Mouse (Mus musculus) heart, adult 2 months (tissue): ENCODE results near the gene Zdhhc13. TPM values are rescaled to one million over a fixed set of nuclear protein-coding genes. Genes with fewer than 3 reads are reported as not detected.

Experiments
- DNase-seq, 2 experiments: peaks; one replicate each; pipeline ENCODE4 v3.0.0; 2021
- H3K27ac ChIP-seq: fragments of 200-600 bp; 2 replicates; pipeline ENCODE4 v1.8.1; 2022
- H3K27me3 ChIP-seq: fragments of 200-500 bp; 2 replicates; pipeline ENCODE4 v1.6.1; 2012; ENCODE audit warnings: mild to moderate bottlenecking, low read length, inconsistent platforms, mixed read lengths; ENCODE audit not compliant: control insufficient read depth, insufficient read depth
- H3K36me3 ChIP-seq: fragments of 200-500 bp; 2 replicates; pipeline ENCODE4 v1.6.1; 2012; ENCODE audit warnings: low read length, inconsistent platforms; ENCODE audit not compliant: control insufficient read depth, insufficient read depth
- H3K4me1 ChIP-seq: fragments of 200-500 bp; 2 replicates; pipeline ENCODE4 v1.6.1; 2011; ENCODE audit warnings: low read length; ENCODE audit not compliant: control insufficient read depth, insufficient read depth
- H3K4me3 ChIP-seq: fragments of 200-600 bp; 2 replicates; pipeline ENCODE4 v1.8.1; 2022
- H3K79me2 ChIP-seq: fragments of 200-500 bp; replicated peaks from 2 replicates; pipeline ENCODE4 v1.6.1; 2012; ENCODE audit warnings: mild to moderate bottlenecking, inconsistent platforms, low read length, moderate library complexity, mixed read lengths; ENCODE audit not compliant: control insufficient read depth, insufficient read depth
- H3K9ac ChIP-seq: fragments of 200-500 bp; 2 replicates; pipeline ENCODE4 v1.6.1; 2012; ENCODE audit warnings: low read depth, mild to moderate bottlenecking, control low read depth, inconsistent platforms, low read length, mixed read lengths
- CTCF ChIP-seq: fragments of 200-600 bp; IDR thresholded peaks from 2 replicates; pipeline ENCODE4 v1.8.1; 2022; ENCODE audit warnings: antibody characterized with exemption, mild to moderate bottlenecking, moderate library complexity
- EP300 ChIP-seq: fragments of 200-500 bp; IDR thresholded peaks from 2 replicates; pipeline ENCODE4 v1.6.1; 2011; ENCODE audit warnings: low read depth, low read length, control low read depth; ENCODE audit not compliant: insufficient read depth
- POLR2A ChIP-seq: fragments of 200-500 bp; IDR thresholded peaks from 2 replicates; pipeline ENCODE4 v1.6.1; 2011; ENCODE audit warnings: mild to moderate bottlenecking, low read depth, low read length, control low read depth; ENCODE audit not compliant: insufficient read depth
- WGBS: fragments of 180-500 bp; shearing (Covaris S2); methylation state at CpG from one replicate; pipeline ENCODE4 v1.1.7; 2018; 5-methylcytosine and 5-hydroxymethylcytosine counted together
- intact Hi-C: fragments of 180-260 bp; cut with DNase I; formaldehyde crosslinking; loops from one replicate; pipeline ENCODE4 v1.15.1; 2025
- polyA plus RNA-seq: library from polyadenylated mRNA; depleted of rRNA; stranded (reverse); fragments of >200 nt; gene quantifications from 2 replicates; pipeline ENCODE4 v1.2.3, GENCODE M21; 2012
- total RNA-seq, 2 experiments: library from RNA; stranded (reverse); gene quantifications; 2 replicates each; pipeline ENCODE4 v1.2.3; 2021

Gene Zdhhc13
- total and polyA plus RNA-seq, 3 experiments, result 7.1 to 11.0 (median 10.9) TPM

DNA sequence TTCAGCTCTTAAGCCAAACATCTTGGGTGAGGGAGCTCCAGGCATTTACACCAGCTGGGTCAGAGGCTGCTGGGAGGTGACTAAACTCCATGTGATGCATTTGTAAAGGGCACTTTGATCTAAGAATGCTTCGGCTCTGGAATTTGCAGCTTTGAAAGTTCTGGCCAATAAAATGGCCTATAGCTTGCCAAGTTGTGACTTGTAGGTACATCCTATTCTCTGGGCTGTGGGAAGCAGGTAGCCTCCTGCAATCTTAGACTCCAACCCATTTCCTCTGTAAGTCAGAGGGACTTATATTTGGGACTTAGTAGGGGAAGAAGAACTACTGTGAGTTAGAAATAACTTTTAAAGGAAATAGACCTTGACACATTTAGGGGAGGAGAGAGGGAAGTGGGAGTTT, 72.1 kb downstream of the Zdhhc13 start:
- intact Hi-C loops, result no loop called here
- no peak overlapping the region for H3K4me3 ChIP-seq
- H3K27ac ChIP-seq, result no peak overlapping the region
- no peaks in the 10 kb centered on the region for H3K4me1 ChIP-seq
- no peak overlapping the region for H3K9ac ChIP-seq
- peak in 1 of 2 experiments; percentile 10 for DNase-seq
- WGBS, result 16% methylated on average over 1 of the region's 1 CpGs
- H3K79me2 ChIP-seq, result no peaks in the 10 kb centered on the region
- H3K27me3 ChIP-seq, result no peaks in the 10 kb centered on the region
- no peak for TF ChIP-seq CTCF
- TF ChIP-seq POLR2A, result no peak
- TF ChIP-seq EP300, result no peak
- H3K36me3 ChIP-seq, result no peaks in the 10 kb centered on the region

DNA sequence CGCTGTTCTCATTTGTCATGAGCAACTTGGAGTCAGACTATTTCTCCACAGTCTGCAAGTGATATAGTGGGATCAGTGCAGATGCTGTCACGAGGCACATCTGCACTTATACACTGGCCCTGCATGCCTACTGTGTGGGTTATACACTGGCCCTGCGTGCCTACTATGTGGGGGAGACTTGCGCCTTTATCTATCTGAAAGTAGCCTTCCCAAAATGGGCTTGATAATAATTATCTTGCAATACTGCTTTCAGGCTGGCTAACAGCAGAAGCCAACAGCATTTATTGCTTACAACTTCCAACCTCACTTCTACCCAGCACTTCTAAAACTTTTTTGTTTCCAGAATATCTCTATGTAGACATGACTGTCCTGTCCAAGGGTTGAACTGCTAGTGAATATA, 73.0 kb downstream of the Zdhhc13 start:
- intact Hi-C loops, result no loop called here
- Histone ChIP-seq H3K79me2 (no peaks in the 10 kb centered on the region), H3K4me3 (no peak overlapping the region), H3K9ac (no peak overlapping the region), H3K36me3 (no peaks in the 10 kb centered on the region), H3K27ac (no peak overlapping the region), H3K27me3 (no peaks in the 10 kb centered on the region), H3K4me1 (no peaks in the 10 kb centered on the region)
- DNase-seq, result peak in 1 of 2 experiments; percentile 4
- TF ChIP-seq CTCF (no peak), POLR2A (no peak), EP300 (no peak)
- 86% methylated on average over 4 of the region's 4 CpGs for WGBS

DNA sequence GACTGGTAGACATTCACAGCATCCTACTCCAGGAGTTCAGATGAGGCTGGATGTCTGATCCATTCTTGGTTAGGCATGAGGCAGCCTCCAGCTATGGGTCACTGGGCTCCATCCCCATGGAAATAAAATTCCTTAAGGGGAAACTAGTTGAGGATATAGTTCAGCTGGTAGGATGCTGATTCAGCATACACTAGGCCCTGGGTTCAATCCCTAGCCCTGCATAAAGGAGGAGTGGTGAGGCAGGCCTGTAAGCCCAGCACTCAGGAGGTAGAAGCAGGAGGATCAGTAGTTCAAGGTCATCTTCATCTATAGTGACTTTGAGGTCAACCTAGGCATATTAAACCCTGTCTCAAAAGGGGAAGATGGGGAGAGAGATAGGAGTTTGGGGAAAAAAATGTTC, 75.4 kb downstream of the Zdhhc13 start:
- Histone ChIP-seq H3K27ac (no peak overlapping the region), H3K27me3 (no peaks in the 10 kb centered on the region), H3K36me3 (no peaks in the 10 kb centered on the region), H3K9ac (no peak overlapping the region), H3K4me1 (no peaks in the 10 kb centered on the region), H3K4me3 (no peak overlapping the region), H3K79me2 (no peaks in the 10 kb centered on the region)
- TF ChIP-seq EP300 (no peak), POLR2A (no peak), CTCF (no peak)
- peak in 1 of 2 experiments; percentile 9 for DNase-seq
- intact Hi-C loops, result no loop called here

DNA sequence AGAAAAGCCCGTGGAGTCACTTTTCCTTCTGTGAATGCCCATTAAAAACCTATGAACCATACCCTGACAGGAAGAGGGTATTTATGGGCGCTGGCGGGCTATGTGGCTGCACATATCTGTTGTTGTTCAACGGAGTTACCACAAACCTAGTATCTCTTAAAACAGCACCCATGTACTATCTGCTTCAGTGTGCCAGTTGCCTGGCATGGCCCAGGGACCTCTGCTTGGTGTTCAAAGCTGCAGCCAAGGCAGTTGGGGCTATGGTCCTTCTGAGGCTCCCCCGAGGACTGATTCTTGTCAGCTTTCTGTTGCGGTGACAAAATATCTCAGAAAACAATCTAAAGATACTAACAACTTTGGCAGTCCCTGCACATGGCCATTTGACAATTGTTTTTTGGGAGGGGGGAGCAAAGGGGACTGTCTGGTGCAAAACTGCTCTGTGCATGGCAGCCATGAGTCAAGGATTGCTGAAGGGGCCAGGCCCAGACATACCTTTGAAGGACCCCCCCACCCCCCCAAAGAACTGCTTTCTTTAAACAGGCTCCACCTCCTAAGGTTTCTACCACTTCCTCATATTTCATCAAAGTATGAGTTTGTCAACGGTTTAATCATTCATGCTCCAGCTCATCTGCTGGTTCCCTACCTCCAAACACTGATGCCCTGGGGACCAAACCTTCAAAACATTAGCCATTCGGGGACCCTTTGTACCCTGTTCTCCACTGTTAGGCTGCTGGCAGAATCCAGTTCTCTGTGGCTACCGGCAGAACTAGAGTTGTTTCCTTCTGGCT, 76.1 kb downstream of the Zdhhc13 start:
- no peak overlapping the region for H3K9ac ChIP-seq
- DNase-seq, result no peak
- 84% methylated on average over 9 of the region's 9 CpGs for WGBS
- H3K27ac ChIP-seq, result no peak overlapping the region
- H3K4me1 ChIP-seq, result no peaks in the 10 kb centered on the region
- H3K27me3 ChIP-seq, result no peaks in the 10 kb centered on the region
- H3K4me3 ChIP-seq, result no peak overlapping the region
- intact Hi-C loops, result no loop called here
- no peaks in the 10 kb centered on the region for H3K79me2 ChIP-seq
- TF ChIP-seq CTCF (no peak), POLR2A (no peak)
- no peaks in the 10 kb centered on the region for H3K36me3 ChIP-seq

DNA sequence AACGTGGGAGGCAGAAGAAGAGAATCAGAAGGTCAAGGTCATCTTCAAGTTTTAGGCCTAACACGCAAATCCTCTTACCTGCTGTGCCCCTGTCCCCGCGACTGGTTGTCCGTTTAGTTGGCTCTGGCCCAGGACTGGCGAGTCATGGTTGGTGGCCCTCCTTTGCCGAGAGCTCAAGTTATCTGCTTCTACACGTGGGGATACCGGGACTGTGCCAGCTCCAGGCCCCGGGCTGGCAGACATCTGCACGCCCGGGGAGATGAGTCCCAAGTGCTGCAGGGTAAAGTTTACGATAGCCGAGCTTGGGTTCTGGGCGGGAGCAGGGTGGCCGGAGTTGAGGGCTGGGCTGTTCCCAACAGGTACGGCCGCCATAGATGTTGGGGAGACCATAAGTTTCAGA, 78.8 kb downstream of the Zdhhc13 start:
- Histone ChIP-seq H3K4me1 (no peaks in the 10 kb centered on the region), H3K36me3 (no peaks in the 10 kb centered on the region), H3K4me3 (no peak overlapping the region), H3K27me3 (no peaks in the 10 kb centered on the region), H3K9ac (no peak overlapping the region), H3K79me2 (no peaks in the 10 kb centered on the region), H3K27ac (no peak overlapping the region)
- WGBS, result 66% methylated on average over 18 of the region's 18 CpGs
- DNase-seq, result peak in 1 of 2 experiments; percentile 48
- intact Hi-C loops, result no loop called here
- TF ChIP-seq POLR2A (no peak), EP300 (no peak), CTCF (no peak)

DNA sequence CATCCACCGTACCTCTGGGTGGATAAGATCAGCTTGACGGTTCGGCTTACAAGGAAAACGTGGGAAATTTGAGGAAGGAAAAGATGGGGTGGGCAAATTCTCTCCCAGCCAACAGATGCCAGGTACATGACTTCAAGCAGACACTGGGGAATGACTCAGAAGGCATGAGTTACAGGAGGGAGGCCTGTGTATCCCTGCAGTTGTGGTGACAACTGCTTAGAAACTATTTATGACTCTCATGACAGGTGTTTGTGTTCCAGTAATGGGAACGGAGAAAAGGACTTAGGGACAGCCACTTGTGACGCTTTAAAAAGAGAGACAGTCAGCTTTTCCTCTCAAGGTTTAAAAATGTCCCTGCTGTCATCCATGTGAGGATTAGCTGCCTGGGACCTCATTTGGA, 81.3 kb downstream of the Zdhhc13 start:
- Histone ChIP-seq H3K79me2 (no peaks in the 10 kb centered on the region), H3K4me1 (no peaks in the 10 kb centered on the region), H3K27ac (no peak overlapping the region), H3K4me3 (no peak overlapping the region), H3K27me3 (no peaks in the 10 kb centered on the region), H3K9ac (no peak overlapping the region), H3K36me3 (no peaks in the 10 kb centered on the region)
- whole genome bisulfite sequencing, result 82% methylated on average over 6 of the region's 6 CpGs
- no peak for DNase-seq
- intact Hi-C loops, result no loop called here
- TF ChIP-seq CTCF, result no peak
- no peak for TF ChIP-seq POLR2A
